Mouse (Mus musculus) ovary, postnatal 10 days (tissue): ENCODE results near the gene Taf6.

ENCODE experiments used
- DNase-seq: peaks from one replicate; pipeline ENCODE4 v3.0.0; 2022; ENCODE audit warnings: low spot score

The Taf6 gene

GRCm38 (mm10) chr5:138171695-138172491 is 15.4 kb downstream of the Taf6 start, which contains the start of the genes Ap4m1 and Mcm7:
Gene Ap4m1, plus strand, starts transcription at chr5:138172002.
Gene Mcm7, minus strand, starts transcription at chr5:138172422.
- peak; percentile 94 for DNase-seq

GRCm38 (mm10) chr5:138170936-138171561 is 16.2 kb downstream of the Taf6 start:
- DNase-seq = peak; percentile 93

- no peak for DNase-seq
Observed at GRCm38 (mm10) chr5:138165594-138165993, 21.7 kb downstream of the Taf6 start.

GRCm38 (mm10) chr5:138163610-138164009 is 23.6 kb downstream of the Taf6 start:
- DNase-seq = no peak

- DNase-seq = no peak
Observed at GRCm38 (mm10) chr5:138163046-138163445, 24.2 kb downstream of the Taf6 start.

GRCm38 (mm10) chr5:138160842-138161665 is 26.2 kb downstream of the Taf6 start, which contains the start of gene Cops6:
Gene Cops6, plus strand, starts transcription at chr5:138161071.
- peak; percentile 89 for DNase-seq

- DNase-seq = no peak
Observed at GRCm38 (mm10) chr5:138160224-138160762, 27.0 kb downstream of the Taf6 start.

- peak; percentile 62 for DNase-seq
Observed at GRCm38 (mm10) chr5:138155443-138155976, 31.7 kb downstream of the Taf6 start, which contains the start of gene Zfp113. Gene Zfp113, minus strand, starts transcription at chr5:138155744.

- DNase-seq = no peak
Observed at GRCm38 (mm10) chr5:138154390-138154789, 32.9 kb downstream of the Taf6 start.

GRCm38 (mm10) chr5:138138585-138138984 is 48.7 kb downstream of the Taf6 start:
- DNase-seq = no peak

GRCm38 (mm10) chr5:138137935-138138549 is 49.2 kb downstream of the Taf6 start:
- no peak for DNase-seq

GRCm38 (mm10) chr5:138137257-138137656 is 50.0 kb downstream of the Taf6 start:
- DNase-seq = no peak

GRCm38 (mm10) chr5:138132425-138133064 is 54.7 kb downstream of the Taf6 start:
- DNase-seq = no peak
